Mouse (Mus musculus) limb, embryonic 10.5 days (tissue): ENCODE data around the gene Them4. TPM values are rescaled to one million over a fixed set of nuclear protein-coding genes. Genes with fewer than 3 reads are reported as not detected.

Experiments
- DNase-seq: peaks from one replicate; pipeline ENCODE4 v3.0.0-alpha.2; 2017; ENCODE audit warnings: low spot score
- H3K27ac ChIP-seq: fragments of 300-500 bp; sonication (generic); 2 replicates; pipeline ENCODE4 v1.5.1; 2016; ENCODE audit warnings: mild to moderate bottlenecking
- H3K27me3 ChIP-seq: fragments of 300-500 bp; sonication (generic); 2 replicates; pipeline ENCODE4 v1.6.1; 2016; ENCODE audit warnings: low read depth, mild to moderate bottlenecking; ENCODE audit not compliant: poor library complexity, severe bottlenecking
- H3K36me3 ChIP-seq: fragments of 300-500 bp; sonication (generic); 2 replicates; pipeline ENCODE4 v1.6.1; 2016; ENCODE audit warnings: mild to moderate bottlenecking, moderate library complexity
- H3K4me1 ChIP-seq: fragments of 300-500 bp; sonication (generic); 2 replicates; pipeline ENCODE4 v1.6.1; 2016
- H3K4me3 ChIP-seq: fragments of 300-500 bp; sonication (generic); 2 replicates; pipeline ENCODE4 v1.5.1; 2016; ENCODE audit warnings: mild to moderate bottlenecking, moderate library complexity
- H3K9me3 ChIP-seq: fragments of 300-500 bp; sonication (generic); replicated peaks from 2 replicates; pipeline ENCODE4 v1.6.1; 2016; ENCODE audit warnings: mild to moderate bottlenecking
- WGBS: fragments of 180-500 bp; shearing (Covaris S2); methylation state at CpG from one replicate; pipeline ENCODE4 v1.1.7; 2016; 5-methylcytosine and 5-hydroxymethylcytosine counted together
- polyA plus RNA-seq: library from polyadenylated mRNA; unstranded; fragments of >200 nt; fragmentation: Nextera tagmentation; extraction: Ambion mirVana; gene quantifications from 2 replicates; pipeline ENCODE4 v1.2.1, GENCODE M21; 2016

The Them4 gene
- polyA plus RNA-seq, 1 experiment from 2014 or later = 7.2 TPM

DNA sequence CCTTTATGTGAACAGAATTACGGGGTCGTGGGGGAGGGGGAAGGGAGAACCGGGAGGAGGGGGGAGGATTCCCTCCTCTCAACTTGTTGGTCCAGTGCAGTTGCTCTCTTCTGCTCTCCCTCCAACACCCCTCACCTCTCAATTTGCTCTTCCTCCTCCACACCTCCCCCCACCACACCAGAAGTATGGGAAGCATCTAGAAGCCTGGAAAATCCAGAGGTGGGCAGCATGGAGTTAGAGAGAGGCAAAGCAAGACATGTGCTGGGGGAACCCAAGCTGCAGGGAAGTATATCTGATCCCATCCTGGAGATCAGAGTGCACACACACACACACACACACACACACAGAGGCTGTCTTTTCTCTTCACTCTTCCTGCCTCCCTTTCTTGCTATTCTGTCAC is 62.1 kb downstream of the Them4 start:
- 0% methylated on average over 3 of the region's 3 CpGs for WGBS
- no peaks in the 10 kb centered on the region for H3K36me3 ChIP-seq
- no peaks in the 10 kb centered on the region for H3K9me3 ChIP-seq
- no peak for DNase-seq
- H3K4me3 ChIP-seq = 0 out of 2 replicates have a peak overlapping the region, but pooled peaks have one; percentile 22
- peaks cover 38% of the 10 kb centered on the region for H3K27me3 ChIP-seq
- H3K4me1 ChIP-seq = peaks cover 28% of the 10 kb centered on the region
- H3K27ac ChIP-seq = peak overlapping the region; percentile 40; the same call in 1 of the 2 replicates

DNA sequence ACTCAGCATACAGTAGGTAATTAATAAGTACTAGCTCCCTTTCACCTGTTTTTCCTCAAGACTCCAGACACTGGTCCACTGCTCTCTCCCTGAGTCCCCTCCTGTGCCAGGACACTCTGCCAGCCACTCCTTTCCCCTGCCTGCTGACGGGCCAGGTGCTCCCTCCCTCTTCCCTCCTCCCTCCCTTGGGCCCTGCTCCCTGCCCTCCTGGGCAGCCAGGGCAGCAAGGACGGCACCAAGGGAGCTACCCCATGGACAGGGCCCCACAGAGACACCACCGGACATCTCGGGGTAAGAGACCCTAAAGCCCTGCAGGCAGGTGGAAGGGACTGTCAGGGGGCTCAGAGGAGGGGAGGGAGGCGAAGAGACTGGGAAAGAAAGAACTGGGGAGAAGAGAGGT is 62.8 kb downstream of the Them4 start, which contains the start of gene Rorc:
Gene Rorc, plus strand, starts transcription at position 154 of the 400 bp plus-strand sequence.
- WGBS = 10% methylated on average over 5 of the region's 5 CpGs
- Histone ChIP-seq H3K4me1 (peaks cover 32% of the 10 kb centered on the region), H3K27ac (peak within 1 kb of the TSS; percentile 42; the same call in 1 of the 2 replicates), H3K9me3 (no peaks in the 10 kb centered on the region), H3K36me3 (no peaks in the 10 kb centered on the region), H3K27me3 (peaks cover 44% of the 10 kb centered on the region), H3K4me3 (peak within 1 kb of the TSS; percentile 24)
- no peak for DNase-seq

DNA sequence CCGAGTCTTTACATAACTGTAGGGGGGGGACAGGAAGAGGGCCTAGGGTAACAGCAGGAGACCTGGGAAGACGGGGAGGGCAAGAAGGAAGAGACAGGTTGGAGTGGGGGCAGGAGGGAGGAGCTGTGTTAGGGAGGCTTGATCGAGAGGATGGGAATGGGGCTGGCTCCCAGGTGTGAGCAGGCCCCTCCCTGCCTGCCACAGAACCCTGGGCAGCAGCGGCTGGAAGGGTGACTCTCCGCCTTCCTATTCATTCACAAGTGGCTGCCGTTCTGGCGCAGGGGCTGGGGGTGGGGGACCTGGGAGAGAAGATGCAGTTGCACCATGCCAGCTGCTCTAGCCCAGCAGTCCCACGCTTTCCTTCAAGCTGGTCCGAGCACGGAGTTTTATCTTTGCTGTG is 63.2 kb downstream of the Them4 start:
- 5% methylated on average over 10 of the region's 10 CpGs for WGBS
- peak overlapping the region; percentile 24 for H3K4me3 ChIP-seq
- H3K27me3 ChIP-seq = peaks cover 48% of the 10 kb centered on the region
- DNase-seq = no peak
- H3K9me3 ChIP-seq = no peaks in the 10 kb centered on the region
- no peaks in the 10 kb centered on the region for H3K36me3 ChIP-seq
- H3K4me1 ChIP-seq = peaks cover 32% of the 10 kb centered on the region
- no peak overlapping the region for H3K27ac ChIP-seq

DNA sequence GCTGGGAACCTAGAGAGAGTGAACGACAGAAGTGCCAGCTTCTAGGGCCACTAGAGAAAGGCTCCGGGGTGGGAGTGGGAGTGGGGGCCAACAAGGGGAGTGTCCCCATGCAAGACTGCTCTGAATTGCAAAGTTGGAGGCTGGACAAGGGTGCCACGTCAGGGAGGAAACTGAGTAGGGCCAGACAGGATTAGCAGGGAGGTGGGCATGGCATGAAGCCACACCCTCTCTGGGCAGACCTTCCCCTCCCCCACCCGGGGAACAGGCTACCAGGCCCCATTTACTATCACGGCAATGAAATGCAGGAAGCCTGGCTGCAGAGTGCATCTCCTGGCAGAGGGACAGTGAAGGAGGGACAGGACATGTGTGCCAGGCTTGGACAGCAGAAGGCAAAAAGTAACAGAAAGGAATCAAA is 63.7 kb downstream of the Them4 start:
- no peak for DNase-seq
- Histone ChIP-seq H3K4me1 (peaks cover 32% of the 10 kb centered on the region), H3K27me3 (peaks cover 53% of the 10 kb centered on the region), H3K9me3 (no peaks in the 10 kb centered on the region), H3K27ac (no peak overlapping the region), H3K36me3 (no peaks in the 10 kb centered on the region), H3K4me3 (peak overlapping the region; percentile 24)
- WGBS = 1% methylated on average over 5 of the region's 5 CpGs

GRCm38 (mm10) chr3:94374636-94375035 is 64.7 kb downstream of the Them4 start:
- Histone ChIP-seq H3K36me3 (no peaks in the 10 kb centered on the region), H3K27ac (no peak overlapping the region), H3K9me3 (no peaks in the 10 kb centered on the region), H3K27me3 (peaks cover 56% of the 10 kb centered on the region), H3K4me1 (peaks cover 32% of the 10 kb centered on the region), H3K4me3 (no peak overlapping the region)
- DNase-seq = no peak

- Histone ChIP-seq H3K9me3 (no peaks in the 10 kb centered on the region), H3K36me3 (no peaks in the 10 kb centered on the region), H3K27ac (no peak overlapping the region), H3K27me3 (peaks cover 56% of the 10 kb centered on the region), H3K4me3 (no peak overlapping the region), H3K4me1 (peaks cover 34% of the 10 kb centered on the region)
- 66% methylated on average over 2 of the region's 2 CpGs for WGBS
- no peak for DNase-seq
Measured at GRCm38 (mm10) chr3:94375146-94375545, 65.3 kb downstream of the Them4 start.

- Histone ChIP-seq H3K4me3 (no peak overlapping the region), H3K9me3 (no peaks in the 10 kb centered on the region), H3K4me1 (peaks cover 40% of the 10 kb centered on the region), H3K27ac (no peak overlapping the region), H3K36me3 (no peaks in the 10 kb centered on the region), H3K27me3 (peaks cover 56% of the 10 kb centered on the region)
- 43% methylated on average over 5 of the region's 5 CpGs for WGBS
- no peak for DNase-seq
Measured at GRCm38 (mm10) chr3:94375861-94376260, 66.0 kb downstream of the Them4 start.

DNA sequence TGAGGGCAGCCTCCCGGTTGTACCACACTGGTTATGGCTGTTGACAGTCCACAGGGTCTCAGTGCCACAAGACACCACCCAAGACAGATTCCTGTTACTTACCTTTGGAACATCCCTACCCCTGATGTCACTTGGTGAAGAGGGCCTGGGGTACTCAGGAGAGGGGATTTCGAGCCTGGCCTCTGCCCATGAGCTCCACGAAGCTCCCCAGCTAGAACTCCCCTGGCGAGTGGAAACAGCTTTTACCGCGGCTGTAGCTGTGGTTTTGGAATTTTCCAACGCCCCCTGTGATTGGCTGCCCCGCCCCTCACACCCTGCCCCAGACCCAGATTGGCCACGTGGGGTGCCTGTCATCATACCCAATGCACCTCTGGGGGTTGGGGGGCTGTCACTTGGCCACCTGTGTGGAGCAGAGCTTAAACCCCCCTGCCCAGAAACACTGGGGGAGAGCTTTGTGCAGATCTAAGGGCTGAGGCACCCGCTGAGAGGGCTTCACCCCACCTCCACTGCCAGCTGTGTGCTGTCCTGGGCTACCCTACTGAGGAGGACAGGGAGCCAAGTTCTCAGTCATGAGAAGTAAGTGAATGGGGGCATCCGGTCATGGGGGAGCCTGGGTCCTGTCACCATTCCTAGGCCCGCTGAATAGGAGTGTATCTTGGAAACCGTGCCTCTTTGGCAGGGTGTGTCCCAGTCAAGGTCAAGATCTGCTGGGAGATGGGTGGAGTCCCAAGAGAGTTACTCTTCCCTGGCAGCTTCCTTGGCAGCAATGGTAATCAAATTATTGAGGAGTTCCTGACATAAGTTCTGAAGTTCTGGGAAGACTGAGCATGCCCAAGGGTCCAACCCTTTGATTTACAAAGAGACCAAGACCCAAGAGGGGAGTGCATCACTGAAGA is 67.4 kb downstream of the Them4 start:
- WGBS = 14% methylated on average over 13 of the region's 13 CpGs
- H3K4me3 ChIP-seq = no peak overlapping the region
- no peaks in the 10 kb centered on the region for H3K9me3 ChIP-seq
- H3K36me3 ChIP-seq = no peaks in the 10 kb centered on the region
- H3K27ac ChIP-seq = no peak overlapping the region
- H3K4me1 ChIP-seq = peaks cover 32% of the 10 kb centered on the region
- no peak for DNase-seq
- peaks cover 52% of the 10 kb centered on the region for H3K27me3 ChIP-seq

DNA sequence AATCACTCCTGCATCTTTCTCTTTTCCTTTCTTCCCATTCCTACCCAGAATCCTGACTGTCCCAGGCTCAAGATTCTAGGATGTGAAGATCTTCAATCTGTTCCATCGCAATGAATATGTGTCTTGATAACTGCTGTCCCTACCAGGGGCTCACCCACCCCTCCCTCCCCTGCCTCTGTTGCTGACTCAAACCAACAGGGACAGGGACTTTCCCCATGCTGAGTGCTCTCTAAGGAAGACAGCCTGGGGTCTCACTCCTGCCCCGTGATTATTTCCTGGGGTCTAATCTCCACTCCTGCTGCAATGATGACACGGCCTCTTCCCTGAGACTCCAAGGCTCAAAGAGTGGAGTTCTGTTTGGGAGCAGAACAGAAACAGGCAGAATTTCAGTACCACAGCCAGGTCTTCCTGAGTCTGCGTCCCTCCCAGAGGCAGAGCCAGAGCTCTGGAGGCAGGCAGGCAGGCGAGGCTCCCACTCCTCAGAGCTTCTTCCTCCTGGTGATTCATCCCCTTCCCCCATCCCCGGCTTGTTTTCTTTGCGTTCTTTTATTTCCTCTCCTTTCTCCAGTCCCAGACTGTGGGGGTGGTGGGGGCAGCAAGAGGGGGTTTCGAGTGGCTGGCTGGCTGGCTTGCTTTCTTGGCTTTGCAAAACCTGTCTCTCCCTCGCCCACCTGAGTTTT is 70.1 kb downstream of the Them4 start:
- no peaks in the 10 kb centered on the region for H3K9me3 ChIP-seq
- H3K27me3 ChIP-seq = peaks cover 25% of the 10 kb centered on the region
- H3K4me1 ChIP-seq = peaks cover 15% of the 10 kb centered on the region
- H3K4me3 ChIP-seq = no peak overlapping the region
- no peak overlapping the region for H3K27ac ChIP-seq
- DNase-seq = peak; percentile 25
- H3K36me3 ChIP-seq = no peaks in the 10 kb centered on the region
- WGBS = 31% methylated on average over 9 of the region's 9 CpGs

Other genes with a start within 250 kb of the Them4 start
- not detected in 2 replicates for gene Gm10697, start 237.4 kb upstream of the Them4 start, polyA plus RNA-seq
- not detected in 2 replicates for gene Gm10696, start 131.9 kb upstream of the Them4 start, polyA plus RNA-seq
- not detected in 2 replicates for gene Gm5286, start 113.4 kb upstream of the Them4 start, polyA plus RNA-seq
- gene Gm4778, start 46.1 kb upstream of the Them4 start, polyA plus RNA-seq = not detected in 2 replicates
- gene Them5, start 32.0 kb downstream of the Them4 start, polyA plus RNA-seq = not detected in 2 replicates
- 0.15 and 0.54 TPM in 2 replicates for gene C2cd4d, start 52.3 kb downstream of the Them4 start, polyA plus RNA-seq
- gene Rorc, start 62.7 kb downstream of the Them4 start, polyA plus RNA-seq = 0.15 TPM in 1 of 2 replicates, not detected in the other
- not detected in 2 replicates for gene Lingo4, start 88.4 kb downstream of the Them4 start, polyA plus RNA-seq
- 5.1 and 6.6 TPM in 2 replicates for gene Tdrkh, start 103.2 kb downstream of the Them4 start, polyA plus RNA-seq
- 71.0 and 77.8 TPM in 2 replicates for gene Mrpl9, start 133.2 kb downstream of the Them4 start, polyA plus RNA-seq
- 0.29 and 0.51 TPM in 2 replicates for gene Oaz3, start 133.8 kb downstream of the Them4 start, polyA plus RNA-seq
- gene Celf3, start 168.2 kb downstream of the Them4 start, polyA plus RNA-seq = 1.4 and 1.5 TPM in 2 replicates
- 1.4 and 1.8 TPM in 2 replicates for gene Riiad1, start 170.3 kb downstream of the Them4 start, polyA plus RNA-seq